Mouse (Mus musculus) yolk sac, embryonic 10.5 days (tissue): ENCODE data around the gene Sesn1.

Experiments
- DNase-seq: peaks from one replicate; pipeline ENCODE4 v3.0.0-alpha.2; 2017; ENCODE audit warnings: low spot score

Gene Sesn1

DNA sequence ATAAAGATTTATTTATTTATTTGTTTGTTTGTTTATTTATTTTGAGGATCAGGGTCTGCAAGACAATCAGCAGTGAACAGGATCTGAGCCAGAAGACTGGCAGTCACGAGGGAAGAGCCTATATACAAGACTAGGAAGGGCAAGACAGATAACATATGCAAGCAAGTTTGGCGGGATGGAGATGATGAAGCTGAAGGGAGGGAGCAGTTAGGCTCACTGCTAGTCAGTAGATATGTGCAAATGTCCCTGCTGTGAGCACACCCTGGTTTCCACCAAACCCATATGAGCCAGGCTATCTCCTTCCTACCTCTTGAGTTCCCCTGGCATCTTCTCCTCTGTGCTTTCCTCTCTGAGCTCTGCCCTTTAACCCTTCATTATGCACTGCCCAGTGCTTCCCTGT is 61.8 kb downstream of the Sesn1 start:
- DNase-seq, result no peak

DNA sequence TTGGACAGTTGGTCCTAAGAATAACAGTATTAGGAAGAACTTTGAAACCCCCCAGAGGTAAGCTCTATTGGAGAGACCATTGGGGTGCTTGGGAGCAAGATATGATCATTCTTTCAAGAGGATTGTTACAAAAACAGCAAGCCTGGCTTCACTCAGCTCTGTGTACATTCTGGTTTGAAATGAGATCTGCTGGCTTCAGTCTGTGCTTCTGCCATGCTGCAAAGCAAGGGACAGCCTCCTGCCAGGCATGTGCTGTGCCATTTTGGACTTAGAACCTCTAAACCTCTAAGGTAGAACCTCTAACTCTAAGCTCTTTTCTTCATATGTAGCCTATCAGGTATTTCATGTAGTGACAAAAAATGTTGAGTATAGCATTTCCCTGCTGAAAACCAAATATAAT is 65.9 kb downstream of the Sesn1 start:
- DNase-seq, result no peak

- no peak for DNase-seq
Measured at GRCm38 (mm10) chr10:41878344-41878743, 68.6 kb downstream of the Sesn1 start.

GRCm38 (mm10) chr10:41879675-41880074 is 69.9 kb downstream of the Sesn1 start:
- no peak for DNase-seq

DNA sequence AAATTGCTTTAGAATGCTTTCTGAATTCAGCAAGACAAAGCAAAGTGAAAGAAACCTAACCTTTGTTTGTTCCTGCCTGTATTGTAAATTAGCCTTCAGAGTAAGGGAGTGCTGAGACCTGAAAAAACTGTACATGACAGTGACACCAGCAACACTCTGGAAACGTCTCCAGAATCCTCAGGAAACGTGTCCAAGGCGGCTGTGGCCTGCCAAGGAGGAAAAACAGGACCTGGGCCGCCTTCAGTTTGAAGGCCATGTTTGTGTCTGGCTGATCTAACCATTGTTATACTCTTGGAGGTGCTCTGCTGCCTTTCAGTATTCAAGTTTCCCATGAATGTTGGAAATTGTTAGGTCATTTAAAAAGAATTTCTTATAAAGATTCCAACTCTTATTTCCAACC is 70.5 kb downstream of the Sesn1 start:
- no peak for DNase-seq

DNA sequence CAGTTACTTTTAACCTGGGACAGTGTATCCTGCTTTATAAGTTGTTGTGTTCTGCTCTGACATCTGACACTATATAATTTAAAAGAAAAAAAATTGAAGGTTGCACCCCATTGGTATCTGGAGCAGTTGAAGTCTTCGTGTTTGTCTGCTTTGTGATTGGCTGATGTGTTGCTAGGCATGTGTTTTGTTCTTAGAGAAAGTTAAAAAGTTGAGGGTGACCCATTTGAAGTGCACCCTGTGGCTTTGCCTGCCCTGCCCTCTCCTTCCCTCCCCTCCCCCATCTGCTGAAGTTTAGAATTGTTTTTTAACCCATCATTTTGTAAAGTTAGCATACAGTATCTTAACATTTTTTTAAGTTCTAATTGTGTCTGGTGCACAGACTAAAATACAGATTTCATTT is 71.0 kb downstream of the Sesn1 start:
- DNase-seq, result no peak

DNA sequence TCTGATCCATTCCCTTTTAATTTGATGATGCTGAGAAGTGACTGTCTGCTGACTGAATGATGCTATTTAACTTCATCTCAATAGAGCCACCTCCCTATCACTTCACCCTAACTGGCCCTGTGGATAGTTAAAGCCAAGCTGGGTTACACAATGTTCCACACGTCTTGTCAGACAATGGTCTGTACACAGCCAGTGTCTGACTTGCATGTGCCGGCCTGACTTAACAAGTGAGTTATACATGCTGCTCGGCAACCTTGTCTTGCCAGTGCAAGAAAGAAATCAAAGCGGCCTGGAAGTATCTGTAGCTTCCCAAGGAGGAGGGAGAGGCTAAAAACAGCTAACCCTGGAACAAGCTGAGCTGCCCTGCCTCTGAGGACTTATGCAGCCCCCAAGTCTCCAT is 71.7 kb downstream of the Sesn1 start:
- no peak for DNase-seq

DNA sequence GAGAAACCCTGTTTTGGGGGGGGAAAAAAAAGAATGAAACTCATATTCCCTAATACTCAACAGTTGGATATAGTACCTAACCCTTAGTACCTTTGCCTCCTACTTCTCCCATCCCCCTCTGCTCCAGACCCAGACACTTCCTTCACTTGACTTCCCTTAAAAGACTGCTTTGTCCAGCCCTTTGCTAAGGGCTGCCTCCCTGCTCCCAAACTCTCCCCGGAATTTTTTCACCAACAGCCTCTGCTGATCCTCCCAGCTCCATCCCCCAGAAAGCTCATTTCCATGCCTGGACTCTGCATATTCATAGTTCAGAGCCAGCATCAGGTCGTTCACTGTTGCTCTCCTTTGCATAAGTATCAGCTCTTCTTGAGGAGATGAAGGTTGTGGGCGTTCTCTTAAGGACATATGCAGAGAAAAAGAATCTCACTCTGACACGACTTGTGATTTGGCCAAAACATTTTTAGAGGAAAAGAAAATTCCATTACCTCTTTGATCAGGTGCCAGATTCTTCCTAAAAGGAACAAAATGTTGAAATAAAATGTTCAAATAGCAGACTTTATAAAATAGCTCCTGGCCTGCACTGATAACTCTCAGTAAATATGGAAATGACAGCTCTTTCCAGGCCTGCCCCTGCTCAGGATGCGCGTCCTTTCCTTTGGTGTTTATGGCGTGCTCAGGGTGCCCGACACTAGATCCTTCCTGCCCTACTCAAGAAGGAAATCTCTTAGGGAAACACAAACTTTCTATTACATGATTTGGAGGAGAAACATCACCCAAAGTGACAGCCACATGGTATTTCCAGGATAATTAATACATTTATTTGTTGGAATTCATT is 74.2 kb downstream of the Sesn1 start:
- no peak for DNase-seq

DNA sequence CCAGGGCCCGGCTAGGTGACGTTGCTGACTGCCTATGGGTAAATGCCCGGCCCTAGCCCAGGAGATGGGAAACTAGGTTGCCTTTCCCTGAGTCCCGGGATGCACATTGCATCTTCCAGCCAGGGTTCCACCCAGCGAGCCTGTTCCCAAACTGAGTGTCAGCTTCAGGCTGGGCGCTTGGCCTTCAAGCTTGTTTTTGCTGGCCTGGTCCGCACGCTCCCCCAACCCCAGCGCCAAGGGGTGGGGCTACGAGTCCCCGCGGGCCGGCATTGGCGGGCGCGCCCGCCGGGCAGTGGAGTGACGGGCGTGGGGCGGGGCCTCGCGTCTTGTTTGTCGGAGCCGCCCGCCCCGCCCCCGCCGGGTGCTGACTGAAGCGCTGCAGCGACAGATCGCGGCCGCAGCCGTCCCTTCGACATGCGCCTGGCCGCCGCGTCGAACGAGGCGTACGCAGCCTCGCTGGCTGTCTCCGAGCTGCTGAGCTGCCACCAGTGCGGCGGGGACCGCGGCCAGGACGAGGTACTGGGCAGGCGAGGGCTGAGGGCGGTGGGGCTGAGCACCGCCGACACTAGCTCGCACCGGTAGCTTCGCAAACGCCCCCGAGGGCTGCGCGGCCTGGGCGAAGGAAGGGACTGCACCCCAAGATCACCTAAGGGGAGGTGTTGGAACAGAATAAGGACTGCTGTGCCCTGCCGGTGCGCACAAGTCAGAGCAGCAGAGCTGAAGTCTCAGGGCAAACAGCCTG is 77.5 kb downstream of the Sesn1 start:
- peak; percentile 94 for DNase-seq

DNA sequence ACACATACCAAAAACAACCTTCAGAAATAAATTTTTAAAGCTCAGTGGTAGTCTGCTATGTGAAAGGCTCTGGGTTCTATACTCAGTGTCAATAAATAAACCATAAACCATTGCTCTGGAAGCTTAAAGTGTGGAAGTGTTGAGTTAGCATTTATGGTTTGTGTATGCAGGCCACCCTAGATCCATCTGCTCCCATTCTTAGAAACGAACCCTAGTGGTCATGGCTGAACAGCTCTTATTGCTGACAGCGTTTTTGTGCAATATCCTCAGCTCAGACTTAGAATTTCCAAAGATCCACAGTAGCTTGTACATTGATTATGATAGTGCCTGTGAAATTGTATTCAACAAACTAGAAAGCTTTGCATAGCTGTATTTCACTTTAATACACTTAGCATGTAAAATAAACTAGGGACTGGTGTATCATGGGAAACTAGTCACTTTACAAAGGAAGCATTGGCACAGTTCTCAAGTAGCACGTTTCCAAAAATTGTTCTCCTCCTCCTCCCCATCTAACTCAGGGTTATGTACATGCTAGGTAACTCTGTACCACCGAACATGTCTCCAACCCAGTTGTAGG is 78.7 kb downstream of the Sesn1 start:
- DNase-seq, result peak; percentile 12

GRCm38 (mm10) chr10:41889566-41889965 is 79.8 kb downstream of the Sesn1 start:
- DNase-seq, result no peak

DNA sequence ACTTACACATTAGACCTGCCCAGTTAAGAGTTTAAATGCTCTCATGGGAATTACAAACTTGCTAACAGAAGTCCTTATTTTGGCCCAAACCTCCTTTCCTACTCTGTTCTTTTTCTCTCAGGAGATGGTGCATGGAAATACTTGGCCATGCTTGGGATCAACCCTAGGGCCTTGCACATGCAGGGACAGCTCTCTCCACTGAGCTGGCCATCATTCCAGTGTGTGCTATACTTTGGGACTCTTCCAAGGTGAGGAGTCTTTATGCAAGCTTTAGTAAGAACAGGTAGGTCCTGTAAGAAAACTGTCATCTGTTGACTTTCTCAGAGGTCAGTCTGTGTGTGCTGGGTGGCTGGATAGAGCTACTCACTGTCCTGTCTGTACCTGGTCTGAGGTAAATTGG is 80.8 kb downstream of the Sesn1 start:
- DNase-seq, result no peak

DNA sequence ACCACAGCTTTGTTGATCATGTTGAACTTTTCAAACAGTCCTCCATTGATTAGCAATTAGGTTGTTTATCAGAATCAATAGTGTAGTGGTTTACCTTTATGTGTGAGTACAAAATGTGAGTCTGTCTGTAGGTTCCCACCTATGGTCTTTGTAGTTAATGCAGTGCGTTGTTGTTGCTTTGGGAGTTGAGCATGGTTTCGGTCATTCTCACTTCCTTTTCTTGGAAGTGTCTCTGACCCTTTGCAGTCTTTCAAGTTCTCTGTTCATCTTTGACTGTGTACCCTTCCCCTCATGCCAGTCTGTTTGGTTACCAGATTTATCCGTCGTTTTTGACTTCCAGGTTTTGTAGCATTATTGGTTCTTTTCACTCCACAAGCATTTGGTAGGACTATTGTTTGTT is 81.6 kb downstream of the Sesn1 start:
- DNase-seq, result no peak

- DNase-seq, result no peak
Measured at GRCm38 (mm10) chr10:41893433-41894411, 84.0 kb downstream of the Sesn1 start.

- no peak for DNase-seq
Measured at GRCm38 (mm10) chr10:41896425-41896824, 86.7 kb downstream of the Sesn1 start.

DNA sequence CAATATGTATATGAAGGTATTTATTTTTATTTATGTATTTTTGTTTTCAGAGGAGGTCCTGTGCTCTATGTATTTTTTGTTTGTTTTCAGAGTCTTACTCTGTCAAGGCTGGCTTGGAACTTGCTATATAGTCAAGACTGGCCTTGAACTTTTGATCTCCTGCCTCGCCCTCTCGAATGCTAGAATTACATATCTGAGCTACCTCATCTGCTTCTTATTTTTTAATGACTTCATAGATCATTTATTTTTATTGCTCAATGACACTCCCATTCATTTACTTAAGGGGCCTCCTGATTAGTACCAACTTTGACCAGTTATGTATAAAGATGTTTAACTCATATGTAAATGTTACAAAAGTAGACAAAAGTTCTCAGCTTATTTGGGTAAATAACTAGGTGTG is 87.1 kb downstream of the Sesn1 start:
- DNase-seq, result no peak

DNA sequence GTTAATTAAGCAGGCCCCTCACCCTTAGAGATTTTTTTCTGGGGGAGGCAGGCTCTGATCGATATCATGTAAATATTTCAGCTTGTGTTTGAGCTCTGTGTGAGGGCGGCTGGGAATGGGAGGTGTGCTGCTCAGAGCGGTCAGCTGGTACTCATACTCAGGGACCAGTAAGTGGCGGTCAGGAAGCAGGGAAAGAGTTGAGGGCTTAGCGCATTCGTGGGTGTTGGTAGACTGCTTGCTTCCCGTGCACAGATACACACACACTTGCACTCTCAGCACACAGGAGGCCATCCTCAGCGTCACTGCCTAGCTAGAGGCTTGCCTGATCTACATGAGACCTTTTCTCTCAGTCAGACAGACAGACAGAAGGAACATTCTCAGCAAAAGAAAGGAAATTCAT is 91.7 kb downstream of the Sesn1 start:
- no peak for DNase-seq

GRCm38 (mm10) chr10:41901864-41902263 is 92.1 kb downstream of the Sesn1 start:
- DNase-seq, result no peak

- no peak for DNase-seq
Measured at GRCm38 (mm10) chr10:41907473-41907872, 97.7 kb downstream of the Sesn1 start.

GRCm38 (mm10) chr10:41907950-41908349 is 98.2 kb downstream of the Sesn1 start:
- DNase-seq, result no peak

GRCm38 (mm10) chr10:41908899-41909298 is 99.2 kb downstream of the Sesn1 start:
- no peak for DNase-seq
